Mouse (Mus musculus) E14TG2a.4 (cell line): ENCODE results near the gene Taf1a.
A peak's percentile ranks its signal among the peaks of the same experiment; 100 is the strongest.
"Not testable (repeated sequence)": the region's sequence is repeated elsewhere in the genome, so short reads cannot be mapped to it uniquely, and the experiment has no call there.

Experiments used
- H3K27me3 ChIP-seq: 2 replicates; pipeline ENCODE4 v1.6.1; 2014; ENCODE audit warnings: low read length, control low read depth; ENCODE audit not compliant: insufficient read depth
- H3K36me3 ChIP-seq: 2 replicates; pipeline ENCODE4 v1.6.1; 2014; ENCODE audit warnings: low read length, control low read depth; ENCODE audit not compliant: insufficient read depth
- H3K4me1 ChIP-seq: replicated peaks from 2 replicates; pipeline ENCODE4 v1.6.1; 2014; ENCODE audit warnings: low read depth, low read length, control low read depth
- H3K4me3 ChIP-seq: replicated peaks from 2 replicates; pipeline ENCODE4 v1.5.1; 2014; ENCODE audit warnings: mild to moderate bottlenecking, low read length
- H3K9me3 ChIP-seq: 2 replicates; pipeline ENCODE4 v1.6.1; 2014; ENCODE audit warnings: low read length, control low read depth
- CTCF ChIP-seq: conservative IDR thresholded peaks from 2 replicates; pipeline ENCODE4 v1.5.1; 2014; ENCODE audit warnings: low read length
- NANOG ChIP-seq: IDR thresholded peaks from 2 replicates; pipeline ENCODE4 v1.6.1; 2014; ENCODE audit warnings: borderline replicate concordance, low read length, mixed read lengths
- POU5F1 ChIP-seq: IDR thresholded peaks from 2 replicates; pipeline ENCODE4 v1.6.1; 2014; ENCODE audit warnings: low read length, borderline replicate concordance

The Taf1a gene

DNA sequence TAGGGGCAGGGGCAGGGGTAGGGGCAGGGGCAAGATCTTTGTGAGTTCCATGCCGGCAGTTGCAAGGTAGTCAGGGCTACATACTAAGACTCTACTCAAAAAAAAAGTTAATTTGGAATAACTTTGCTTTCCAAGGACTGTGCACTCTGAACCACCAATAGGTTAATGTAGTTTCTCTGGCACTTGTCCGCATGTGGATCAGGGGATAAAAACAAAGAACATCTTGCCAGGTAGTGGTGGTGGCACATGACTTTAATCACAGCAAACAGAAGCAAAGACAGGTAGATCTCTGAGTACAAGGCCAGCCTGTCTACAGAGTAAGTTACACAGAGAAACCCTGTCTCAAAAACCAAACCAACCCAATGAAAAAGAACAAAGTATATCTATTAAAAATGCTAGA, 6.2 kb upstream of the Taf1a start:
- Histone ChIP-seq H3K36me3 (no peaks in the 10 kb centered on the region), H3K4me3 (no peak overlapping the region), H3K9me3 (peaks cover 9% of the 10 kb centered on the region), H3K4me1 (peaks cover 23% of the 10 kb centered on the region), H3K27me3 (no peaks in the 10 kb centered on the region)
- TF ChIP-seq POU5F1, result no peak
- TF ChIP-seq NANOG, result no peak
- TF ChIP-seq CTCF, result no peak

DNA sequence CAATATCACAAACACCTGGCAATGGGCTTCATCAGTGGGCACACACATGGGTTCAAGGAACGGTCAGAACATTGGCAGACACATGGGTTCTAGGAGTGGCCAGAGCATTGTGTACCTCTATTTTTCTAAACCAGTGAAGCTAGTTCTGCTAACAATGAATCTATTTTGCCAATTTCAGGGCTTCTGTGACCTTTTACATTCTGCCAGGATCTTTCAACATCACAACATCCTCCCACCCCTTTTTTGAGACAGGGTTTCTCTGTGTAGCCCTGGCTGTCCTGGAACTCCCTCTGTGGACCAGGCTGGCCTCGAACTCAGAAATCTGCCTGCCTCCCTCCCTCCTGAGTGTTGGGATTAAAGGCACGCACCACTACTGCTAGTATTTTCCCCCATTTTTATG, 1.4 kb upstream of the Taf1a start:
- Histone ChIP-seq H3K36me3 (peaks cover 19% of the 10 kb centered on the region), H3K4me1 (peaks cover 26% of the 10 kb centered on the region), H3K9me3 (peaks cover 12% of the 10 kb centered on the region)
- H3K4me3 ChIP-seq, H3K27me3 ChIP-seq: not testable (repeated sequence)

DNA sequence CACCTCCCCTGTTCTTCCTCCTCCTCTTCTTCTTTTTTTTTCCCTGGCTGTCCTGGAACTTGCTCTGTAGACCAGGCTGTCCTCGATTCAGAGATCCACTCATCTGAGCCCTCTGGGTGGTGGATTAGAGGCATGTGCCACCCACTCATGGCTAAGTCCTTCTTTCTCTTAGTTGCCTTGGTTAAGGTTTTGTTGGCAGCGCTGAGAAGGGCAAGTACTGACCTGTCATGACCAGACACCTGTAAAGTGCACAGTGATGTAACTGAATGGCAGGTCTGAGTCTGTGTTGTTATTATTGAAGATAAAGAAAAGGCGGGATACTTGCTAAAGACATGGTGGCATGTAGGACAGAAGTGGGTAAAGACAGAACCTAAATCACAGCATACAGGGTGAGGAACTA, 14.6 kb downstream of the Taf1a start:
- TF ChIP-seq CTCF (no peak), NANOG (no peak), POU5F1 (no peak)
- H3K36me3 ChIP-seq, result peaks cover 77% of the 10 kb centered on the region

DNA sequence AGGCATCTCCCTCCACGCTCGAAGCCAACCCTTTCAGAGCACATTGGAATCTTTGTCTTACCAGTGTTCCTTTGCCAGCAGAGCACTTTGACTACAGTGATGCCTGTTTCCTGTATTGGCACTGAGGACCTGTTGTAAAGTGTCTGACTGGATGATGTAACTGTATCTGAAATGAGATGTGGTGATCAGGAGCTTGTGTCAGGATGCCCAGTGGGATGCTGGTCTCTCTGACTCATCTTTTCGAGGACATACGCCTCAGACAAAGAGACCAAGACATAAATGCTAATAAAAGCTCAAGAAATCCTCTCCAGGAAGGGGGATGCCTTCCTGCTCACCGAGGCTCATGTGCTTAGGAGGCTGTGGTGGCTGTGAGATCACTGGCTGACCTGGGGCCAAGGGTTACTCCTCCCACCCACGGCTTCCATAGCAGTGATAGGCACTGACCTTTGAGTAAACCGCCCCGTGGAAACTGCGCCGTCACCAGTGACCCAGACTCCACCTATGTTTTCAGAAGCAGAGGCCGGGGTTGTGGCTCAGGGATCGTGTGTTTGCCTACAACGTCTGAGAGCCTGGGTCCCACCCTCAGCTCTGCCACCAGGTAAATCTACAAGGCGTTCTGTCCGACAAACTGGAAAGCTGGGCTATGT, 25.4 kb downstream of the Taf1a start:
- Histone ChIP-seq H3K4me3 (no peak overlapping the region), H3K4me1 (peaks cover 6% of the 10 kb centered on the region; the same call in 1 of the 2 replicates), H3K27me3 (no peaks in the 10 kb centered on the region), H3K9me3 (no peaks in the 10 kb centered on the region), H3K36me3 (peaks cover 37% of the 10 kb centered on the region)
- TF ChIP-seq CTCF (no peak), POU5F1 (no peak), NANOG (no peak)

More for the DNA sequence above, 14.6 kb downstream of the Taf1a start:
- Histone ChIP-seq H3K9me3 (no peaks in the 10 kb centered on the region), H3K4me1 (no peaks in the 10 kb centered on the region), H3K27me3 (no peaks in the 10 kb centered on the region), H3K4me3 (no peak overlapping the region)

DNA sequence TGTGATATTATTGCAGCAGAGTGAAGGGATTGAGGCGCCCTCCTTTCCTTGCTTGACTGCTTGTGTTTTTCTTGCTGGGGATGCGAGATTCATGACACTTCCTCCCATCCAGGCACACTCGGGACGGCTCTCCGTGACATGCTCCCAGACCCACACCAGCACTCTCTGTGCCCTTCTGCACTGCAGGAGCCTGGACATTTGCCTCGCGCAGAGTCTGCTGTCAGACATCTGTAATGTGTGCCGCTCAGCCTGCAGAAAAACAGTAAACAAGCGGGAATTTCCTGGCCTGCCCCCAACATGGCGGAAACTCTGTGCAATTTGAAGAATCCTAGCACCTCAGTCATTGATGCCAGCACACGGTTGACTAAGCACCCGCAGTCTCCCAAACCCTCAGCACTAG, 29.1 kb downstream of the Taf1a start, which contains the start of gene Hhipl2:
Hhipl2 (plus strand) TSS at position 343 of the 400 bp plus-strand sequence.
- Histone ChIP-seq H3K36me3 (peaks cover 3% of the 10 kb centered on the region; the same call in 1 of the 2 replicates), H3K27me3 (no peaks in the 10 kb centered on the region; the same call in 1 of the 2 replicates), H3K4me1 (peaks cover 6% of the 10 kb centered on the region; the same call in 1 of the 2 replicates), H3K9me3 (no peaks in the 10 kb centered on the region), H3K4me3 (peak within 1 kb of the TSS; percentile 46)
- TF ChIP-seq POU5F1 (no peak), CTCF (no peak), NANOG (no peak)

DNA sequence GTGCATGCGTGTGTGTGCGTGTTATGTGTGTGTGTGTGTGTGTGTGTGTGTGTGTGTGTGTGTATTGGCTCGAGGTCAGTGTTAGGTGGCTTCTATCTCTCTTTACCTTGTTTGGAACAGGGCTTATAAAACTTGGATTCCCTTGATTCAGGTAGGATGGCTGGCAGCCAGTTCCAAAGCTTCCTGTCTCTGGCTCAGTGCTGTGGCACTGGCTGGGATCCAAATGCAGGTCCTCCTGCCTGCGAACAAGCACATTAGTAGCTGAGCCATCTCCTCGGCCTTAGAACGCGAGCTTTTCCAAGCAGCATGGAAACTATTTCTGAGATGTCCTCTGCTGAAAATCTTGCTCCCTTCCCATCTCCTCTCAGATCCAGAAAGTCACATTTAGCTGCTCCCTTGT, 31.0 kb downstream of the Taf1a start:
- Histone ChIP-seq H3K27me3 (no peaks in the 10 kb centered on the region; the same call in 1 of the 2 replicates), H3K4me3 (no peak overlapping the region), H3K36me3 (no peaks in the 10 kb centered on the region), H3K9me3 (0 out of 2 replicates have a peak, but pooled peaks cover 5% of the 10 kb centered on the region), H3K4me1 (peaks cover 10% of the 10 kb centered on the region; the same call in 1 of the 2 replicates)
- no peak for TF ChIP-seq POU5F1
- no peak for TF ChIP-seq CTCF
- no peak for TF ChIP-seq NANOG

DNA sequence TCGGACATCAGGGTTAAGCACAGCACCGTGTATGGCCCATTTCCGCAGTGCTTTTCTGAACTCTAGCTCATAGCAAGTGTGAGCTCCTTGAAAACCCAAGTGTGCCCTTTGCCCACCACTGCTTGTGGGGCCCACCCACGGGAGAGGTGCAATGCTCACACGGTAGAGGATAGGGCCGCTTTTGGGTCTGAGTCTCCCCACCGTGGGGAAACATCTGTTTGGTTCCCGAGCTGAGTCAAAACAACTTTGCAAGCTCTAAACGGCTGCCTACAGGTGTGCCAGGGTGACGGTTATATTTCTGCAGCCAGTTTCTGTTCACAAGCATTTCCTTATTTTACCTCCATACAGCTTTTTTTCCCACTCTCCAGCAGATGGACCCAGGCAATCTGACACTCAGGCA, 31.5 kb downstream of the Taf1a start:
- H3K36me3 ChIP-seq, result no peaks in the 10 kb centered on the region
- no peaks in the 10 kb centered on the region; the same call in 1 of the 2 replicates for H3K27me3 ChIP-seq
- H3K9me3 ChIP-seq, result 0 out of 2 replicates have a peak, but pooled peaks cover 5% of the 10 kb centered on the region
- no peak overlapping the region for H3K4me3 ChIP-seq
- TF ChIP-seq CTCF, result no peak
- TF ChIP-seq POU5F1, result no peak
- no peak for TF ChIP-seq NANOG
- peaks cover 10% of the 10 kb centered on the region; the same call in 1 of the 2 replicates for H3K4me1 ChIP-seq

DNA sequence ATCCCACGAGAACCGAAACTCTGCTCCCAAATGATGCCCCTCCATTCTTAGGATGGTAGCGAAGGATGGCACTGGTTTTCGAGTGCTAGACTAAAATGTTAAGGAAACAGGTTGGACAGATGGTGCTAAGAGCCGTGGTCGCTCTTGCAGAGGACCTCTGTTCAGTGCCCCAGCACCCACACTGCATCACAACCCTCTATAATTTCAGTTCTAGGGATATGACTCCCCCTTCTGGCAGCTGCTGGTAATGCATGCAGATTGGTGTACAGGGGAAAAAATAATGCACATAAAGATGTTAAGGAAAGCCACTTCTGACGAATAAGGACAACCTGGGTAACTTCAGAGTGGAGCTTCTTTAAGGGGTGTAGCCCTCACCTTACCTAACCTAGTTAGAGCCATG, 35.3 kb downstream of the Taf1a start:
- no peaks in the 10 kb centered on the region; the same call in 1 of the 2 replicates for H3K27me3 ChIP-seq
- H3K4me1 ChIP-seq, result peaks cover 9% of the 10 kb centered on the region
- no peak overlapping the region for H3K4me3 ChIP-seq
- H3K36me3 ChIP-seq, result no peaks in the 10 kb centered on the region
- TF ChIP-seq CTCF, result peak; percentile 80
- TF ChIP-seq NANOG, result no peak
- H3K9me3 ChIP-seq, result 0 out of 2 replicates have a peak, but pooled peaks cover 5% of the 10 kb centered on the region

DNA sequence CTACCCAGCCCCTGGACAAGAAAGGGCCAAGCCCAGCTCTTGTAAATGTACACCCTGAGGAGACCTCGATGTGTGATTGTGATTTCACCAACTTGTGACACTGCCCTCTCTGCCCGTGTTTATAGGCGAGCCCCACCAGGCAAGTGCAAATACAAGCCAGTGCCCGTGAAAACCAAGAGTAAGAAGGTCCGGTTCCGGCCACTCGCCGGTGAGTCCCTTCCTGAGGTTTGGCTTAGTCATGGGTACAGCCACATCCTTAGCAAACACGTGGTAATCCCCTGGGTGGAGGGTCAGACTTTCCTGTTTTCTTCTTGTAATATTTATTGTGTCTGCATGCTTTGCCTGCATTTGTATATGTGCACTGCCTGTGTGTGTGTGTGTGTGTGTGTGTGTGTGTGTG, 46.1 kb downstream of the Taf1a start:
- H3K9me3 ChIP-seq, result no peaks in the 10 kb centered on the region
- no peak for TF ChIP-seq POU5F1
- no peak for TF ChIP-seq NANOG
- TF ChIP-seq CTCF, result no peak
- H3K4me3 ChIP-seq, result no peak overlapping the region
- H3K36me3 ChIP-seq, result no peaks in the 10 kb centered on the region
- H3K4me1 ChIP-seq, result peaks cover 15% of the 10 kb centered on the region
- H3K27me3 ChIP-seq, result peaks cover 23% of the 10 kb centered on the region
